Mouse (Mus musculus): Measurements from ENCODE around the gene Adamts6. TPM values are rescaled to one million over a fixed set of nuclear protein-coding genes. Genes with fewer than 3 reads are reported as not detected.
A peak's percentile ranks its signal among the peaks of the same experiment; 100 is the strongest.

Gene Adamts6
- 0.16 and 0.98 TPM in 2 replicates for total RNA-seq (2012; rRNA removed)

DNA sequence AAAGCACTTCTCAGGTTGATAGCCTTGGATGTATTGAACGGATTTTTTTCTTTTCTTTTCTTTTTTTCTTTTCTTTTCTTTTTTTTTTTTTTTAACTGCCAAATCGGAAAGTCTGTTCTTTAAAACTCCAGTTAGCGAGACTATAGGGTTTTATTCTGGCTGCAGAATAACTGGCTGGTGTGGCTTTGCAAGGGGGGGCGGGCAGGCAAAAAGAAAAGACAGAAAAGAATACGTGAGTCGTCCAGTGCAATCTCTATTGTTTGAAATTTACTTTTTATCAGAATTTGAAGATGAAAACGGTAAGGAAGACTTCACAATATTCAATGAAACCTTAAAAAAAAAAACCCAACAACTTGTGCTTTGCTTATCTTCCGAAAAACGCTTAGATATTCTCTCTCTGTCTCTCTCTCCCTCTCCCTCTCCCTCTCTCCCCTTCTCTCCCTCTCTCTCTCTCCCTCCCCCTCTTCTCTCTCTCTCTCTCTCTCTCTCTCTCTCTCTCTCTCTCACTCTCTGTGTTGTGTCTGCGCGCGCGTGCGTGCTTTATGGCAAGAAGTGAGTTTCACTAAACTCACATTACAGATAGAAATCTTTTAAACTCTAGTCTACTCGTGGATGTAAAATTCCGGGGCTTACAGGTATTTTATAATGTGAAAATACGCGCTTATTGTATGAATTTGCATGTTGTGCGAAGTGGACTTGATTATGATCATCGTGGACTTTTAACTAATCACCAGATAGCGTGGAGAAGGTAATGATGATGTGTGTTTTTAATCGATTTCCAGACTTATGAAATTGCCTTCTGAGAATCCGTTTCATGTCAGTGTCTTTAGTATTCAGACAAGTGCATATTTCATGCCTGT, at the start of gene Adamts6:
Adamts6 (plus strand) TSS at position 470 of the 860 bp plus-strand sequence.
- DNase-seq (ENCODE audit: low read depth, low spot score): no peak
- in situ Hi-C loops (cut with MboI; ENCODE audit: low sequenced_read_pairs in 2 of 2, unreplicated experiment in 2 of 2): no loop called here
- peak within 1 kb of the TSS; percentile 70 for H3K27ac ChIP-seq (ENCODE audit: insufficient read depth, low read depth, low read length, poor library complexity, severe bottlenecking)

DNA sequence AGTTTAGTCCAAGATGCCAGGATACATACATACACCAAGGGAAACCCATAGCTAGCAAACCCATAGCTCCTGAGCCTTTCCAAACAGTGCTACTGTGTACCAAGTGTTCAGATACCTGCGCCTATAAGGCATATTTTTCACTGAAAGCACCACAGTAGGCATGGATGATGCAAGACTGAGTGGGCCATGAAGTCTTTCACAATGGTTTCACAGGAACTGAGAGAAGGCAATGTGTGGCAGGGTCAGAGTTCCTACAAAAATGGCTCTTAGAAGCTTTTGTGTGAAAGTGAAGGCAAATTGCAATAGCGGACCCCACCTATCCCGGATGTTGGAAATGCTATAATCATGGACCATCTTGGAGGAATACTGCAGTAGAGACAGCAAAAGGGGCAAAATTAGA, 28.6 kb upstream of the Adamts6 start:
- TF ChIP-seq ZNF384 (IDR thresholded peaks at IDR 0.05; ENCODE audit: low read depth, low read length) (no peak), HCFC1 (IDR thresholded peaks at IDR 0.05; ENCODE audit: borderline replicate concordance, insufficient read depth, low read length) (no peak), ZC3H11A (IDR thresholded peaks at IDR 0.05; ENCODE audit: borderline replicate concordance, low read depth, low read length) (no peak)
- in situ Hi-C loops (cut with MboI; ENCODE audit: low sequenced_read_pairs in 2 of 2, unreplicated experiment in 2 of 2): no loop called here
- Histone ChIP-seq H3K9ac (ENCODE audit: insufficient read depth, low read depth, low read length, poor library complexity, severe bottlenecking) (no peak overlapping the region), H3K4me1 (ENCODE audit: control insufficient read depth in 2 of 2, insufficient read depth in 2 of 2, low read length in 2 of 2, poor library complexity in 1 of 2) (no peaks in the 10 kb centered on the region), H3K9me3 (ENCODE audit: control insufficient read depth, insufficient read depth, low read depth, low read length) (peaks cover 4% of the 10 kb centered on the region), H3K36me3 (ENCODE audit: control insufficient read depth, insufficient read depth, low read length, poor library complexity, severe bottlenecking) (no peaks in the 10 kb centered on the region), H3K27ac (ENCODE audit: insufficient read depth, low read depth, low read length, poor library complexity, severe bottlenecking) (no peak overlapping the region), H3K4me3 (ENCODE audit: insufficient read depth in 1 of 2, low read depth in 1 of 2, low read length in 2 of 2, poor library complexity in 1 of 2, severe bottlenecking in 1 of 2) (no peak overlapping the region)
- no peak for DNase-seq (ENCODE audit: low read depth, low spot score)

More for the DNA sequence above, at the start of gene Adamts6:
- H3K4me1 ChIP-seq (ENCODE audit: control insufficient read depth in 2 of 2, insufficient read depth in 2 of 2, low read length in 2 of 2, poor library complexity in 1 of 2): no peaks in the 10 kb centered on the region
- no peak within 1 kb of the TSS; the same call in 1 of the 2 replicates for H3K9ac ChIP-seq (ENCODE audit: insufficient read depth, low read depth, low read length, poor library complexity, severe bottlenecking)
- no peaks in the 10 kb centered on the region for H3K9me3 ChIP-seq (ENCODE audit: control insufficient read depth, insufficient read depth, low read depth, low read length)
- TF ChIP-seq ZC3H11A (IDR thresholded peaks at IDR 0.05; ENCODE audit: borderline replicate concordance, low read depth, low read length) (no peak), HCFC1 (IDR thresholded peaks at IDR 0.05; ENCODE audit: borderline replicate concordance, insufficient read depth, low read length) (no peak), ZNF384 (IDR thresholded peaks at IDR 0.05; ENCODE audit: low read depth, low read length) (no peak), MAFK (IDR thresholded peaks at IDR 0.05; ENCODE audit: insufficient read depth, low read depth, low read length) (no peak), CHD2 (IDR thresholded peaks at IDR 0.05; ENCODE audit: low read depth, low read length) (no peak)
- no peaks in the 10 kb centered on the region for H3K36me3 ChIP-seq (ENCODE audit: control insufficient read depth, insufficient read depth, low read length, poor library complexity, severe bottlenecking)
- peak within 1 kb of the TSS in 1 of 2 experiments; percentile 27; a peak in 2 of 4 replicates for H3K4me3 ChIP-seq (ENCODE audit: insufficient read depth in 1 of 2, low read depth in 1 of 2, low read length in 2 of 2, poor library complexity in 1 of 2, severe bottlenecking in 1 of 2)

DNA sequence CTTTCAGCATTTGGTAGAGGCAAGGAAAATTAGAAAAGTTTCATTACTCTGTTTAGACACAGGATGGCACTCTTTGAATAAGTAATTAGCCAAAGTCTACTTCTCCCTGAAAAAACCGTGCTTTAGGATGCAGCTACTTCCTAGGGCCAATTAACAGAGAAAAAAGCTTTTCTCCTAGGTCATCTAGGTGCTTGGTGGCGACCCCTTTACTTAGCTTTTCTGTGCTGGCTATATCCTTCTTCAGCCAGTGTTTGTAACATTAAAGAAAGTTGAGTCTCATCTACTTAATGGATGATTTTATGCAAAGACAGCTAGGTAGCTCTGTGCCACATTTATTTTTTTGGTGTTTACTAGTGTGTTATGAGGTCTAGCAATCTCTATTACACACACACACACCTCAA, 2.6 kb upstream of the Adamts6 start:
- no peak overlapping the region for H3K4me3 ChIP-seq (ENCODE audit: insufficient read depth in 1 of 2, low read depth in 1 of 2, low read length in 2 of 2, poor library complexity in 1 of 2, severe bottlenecking in 1 of 2)
- no peak overlapping the region for H3K27ac ChIP-seq (ENCODE audit: insufficient read depth, low read depth, low read length, poor library complexity, severe bottlenecking)
- no peak for TF ChIP-seq HCFC1 (IDR thresholded peaks at IDR 0.05; ENCODE audit: borderline replicate concordance, insufficient read depth, low read length)
- no peak for TF ChIP-seq ZC3H11A (IDR thresholded peaks at IDR 0.05; ENCODE audit: borderline replicate concordance, low read depth, low read length)
- no peak for TF ChIP-seq CHD2 (IDR thresholded peaks at IDR 0.05; ENCODE audit: low read depth, low read length)
- no peak for TF ChIP-seq ZNF384 (IDR thresholded peaks at IDR 0.05; ENCODE audit: low read depth, low read length)
- TF ChIP-seq MAFK (IDR thresholded peaks at IDR 0.05; ENCODE audit: insufficient read depth, low read depth, low read length): no peak
- H3K9me3 ChIP-seq (ENCODE audit: control insufficient read depth, insufficient read depth, low read depth, low read length): no peaks in the 10 kb centered on the region
- no peak overlapping the region for H3K9ac ChIP-seq (ENCODE audit: insufficient read depth, low read depth, low read length, poor library complexity, severe bottlenecking)
- H3K36me3 ChIP-seq (ENCODE audit: control insufficient read depth, insufficient read depth, low read length, poor library complexity, severe bottlenecking): no peaks in the 10 kb centered on the region
- no peaks in the 10 kb centered on the region for H3K4me1 ChIP-seq (ENCODE audit: control insufficient read depth in 2 of 2, insufficient read depth in 2 of 2, low read length in 2 of 2, poor library complexity in 1 of 2)
- in situ Hi-C loops (cut with MboI; ENCODE audit: low sequenced_read_pairs in 2 of 2, unreplicated experiment in 2 of 2): no loop called here
- DNase-seq (ENCODE audit: low read depth, low spot score): no peak

DNA sequence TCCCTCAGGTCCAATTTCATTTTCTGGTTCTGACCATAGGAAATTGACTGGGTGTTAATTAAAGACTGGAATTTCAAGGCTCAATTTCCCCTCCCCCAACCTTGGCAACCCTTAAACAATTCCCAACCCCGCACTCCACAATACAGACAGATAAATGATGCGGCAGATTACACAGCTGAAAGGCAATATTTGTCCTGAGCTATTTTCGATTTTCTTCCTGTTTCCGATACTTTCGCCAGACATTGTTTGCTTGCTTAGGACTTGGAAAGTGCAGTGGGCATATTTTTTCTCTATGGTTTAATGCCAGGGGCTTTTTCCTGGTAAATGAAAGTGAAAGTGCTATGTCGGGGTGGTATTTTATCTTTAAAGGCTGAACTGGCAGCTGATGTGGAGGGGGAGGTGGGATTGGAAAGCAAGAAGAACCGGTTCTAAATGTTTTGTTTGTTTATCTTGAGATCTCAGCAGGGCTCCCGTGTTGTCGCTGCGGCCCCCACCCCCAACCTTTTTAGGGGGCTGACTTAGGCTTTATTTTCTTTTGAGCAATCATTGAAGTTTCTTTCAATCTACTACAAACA, 1.8 kb upstream of the Adamts6 start:
- Histone ChIP-seq H3K36me3 (ENCODE audit: control insufficient read depth, insufficient read depth, low read length, poor library complexity, severe bottlenecking) (no peaks in the 10 kb centered on the region), H3K9ac (ENCODE audit: insufficient read depth, low read depth, low read length, poor library complexity, severe bottlenecking) (no peak overlapping the region), H3K4me3 (ENCODE audit: insufficient read depth in 1 of 2, low read depth in 1 of 2, low read length in 2 of 2, poor library complexity in 1 of 2, severe bottlenecking in 1 of 2) (no peak overlapping the region), H3K9me3 (ENCODE audit: control insufficient read depth, insufficient read depth, low read depth, low read length) (no peaks in the 10 kb centered on the region), H3K4me1 (ENCODE audit: control insufficient read depth in 2 of 2, insufficient read depth in 2 of 2, low read length in 2 of 2, poor library complexity in 1 of 2) (no peaks in the 10 kb centered on the region), H3K27ac (ENCODE audit: insufficient read depth, low read depth, low read length, poor library complexity, severe bottlenecking) (no peak overlapping the region)
- no peak for DNase-seq (ENCODE audit: low read depth, low spot score)
- TF ChIP-seq ZC3H11A (IDR thresholded peaks at IDR 0.05; ENCODE audit: borderline replicate concordance, low read depth, low read length) (no peak), MAFK (IDR thresholded peaks at IDR 0.05; ENCODE audit: insufficient read depth, low read depth, low read length) (no peak), HCFC1 (IDR thresholded peaks at IDR 0.05; ENCODE audit: borderline replicate concordance, insufficient read depth, low read length) (no peak), ZNF384 (IDR thresholded peaks at IDR 0.05; ENCODE audit: low read depth, low read length) (no peak), CHD2 (IDR thresholded peaks at IDR 0.05; ENCODE audit: low read depth, low read length) (no peak)
- in situ Hi-C loops (cut with MboI; ENCODE audit: low sequenced_read_pairs in 2 of 2, unreplicated experiment in 2 of 2): no loop called here
